Mouse (Mus musculus): ENCODE data around the gene Zfyve1.
"Not testable (repeated sequence)": the region's sequence is repeated elsewhere in the genome, so short reads cannot be mapped to it uniquely, and the experiment has no call there.

The Zfyve1 gene

GRCm38 (mm10) chr12:83597025-83597501 lies at the start of gene Zfyve1:
Gene Zfyve1, minus strand, starts transcription at chr12:83597222.
- DNase-seq: peak; percentile 97

- no peak for DNase-seq
Measured at GRCm38 (mm10) chr12:83643116-83643515, 46.1 kb upstream of the Zfyve1 start.

DNA sequence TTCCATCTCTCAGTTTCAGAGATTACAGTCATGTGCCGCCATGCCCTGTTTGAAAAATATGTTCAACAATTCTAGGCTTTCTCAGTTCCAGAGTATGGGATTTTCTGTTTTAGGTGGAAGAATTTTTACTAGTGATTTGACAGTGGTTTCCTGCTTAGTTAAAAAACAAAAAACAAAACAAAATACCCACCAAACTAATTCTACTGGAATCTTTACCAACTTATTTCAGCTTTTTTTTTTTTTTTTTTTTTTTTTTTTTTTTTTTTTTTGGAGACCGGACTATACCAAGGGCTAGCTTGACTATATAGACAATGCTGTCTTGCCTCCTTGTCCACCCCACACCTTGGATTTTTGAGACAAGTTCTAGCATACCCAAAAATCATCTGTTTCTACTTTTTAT lies 44.2 kb upstream of the Zfyve1 start:
- DNase-seq: no peak

DNA sequence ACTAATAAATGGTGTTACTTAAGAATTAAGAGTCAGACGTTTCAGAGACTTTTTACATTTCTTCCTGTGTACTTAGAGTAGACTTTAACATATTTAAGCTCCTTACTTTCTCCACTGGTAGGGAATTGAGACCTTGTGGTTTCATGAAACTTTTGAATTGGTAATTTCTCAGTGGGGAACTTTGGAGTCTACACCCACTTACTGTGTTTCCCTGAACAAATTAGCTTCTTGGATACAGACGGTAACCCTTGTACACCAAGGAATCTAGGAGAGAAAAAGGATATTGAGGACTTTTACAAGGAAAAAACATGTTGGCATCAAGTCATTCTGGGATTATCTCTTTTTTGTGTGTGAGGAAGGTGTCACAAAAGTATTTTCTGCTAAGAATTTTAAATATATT lies 36.8 kb upstream of the Zfyve1 start:
- DNase-seq: no peak

- peak; percentile 38 for DNase-seq
Measured at GRCm38 (mm10) chr12:83632680-83633025, 35.6 kb upstream of the Zfyve1 start.

GRCm38 (mm10) chr12:83631743-83632679 lies 35.0 kb upstream of the Zfyve1 start:
- peak; percentile 98 for DNase-seq

- not testable (repeated sequence) for DNase-seq
Measured at GRCm38 (mm10) chr12:83630936-83631335, 33.9 kb upstream of the Zfyve1 start, which contains the start of gene Rbm25. Gene Rbm25, plus strand, starts transcription at chr12:83631236.

- DNase-seq: no peak
Measured at GRCm38 (mm10) chr12:83624321-83624720, 27.3 kb upstream of the Zfyve1 start.

GRCm38 (mm10) chr12:83622031-83622755 lies 25.2 kb upstream of the Zfyve1 start:
- DNase-seq: no peak

DNA sequence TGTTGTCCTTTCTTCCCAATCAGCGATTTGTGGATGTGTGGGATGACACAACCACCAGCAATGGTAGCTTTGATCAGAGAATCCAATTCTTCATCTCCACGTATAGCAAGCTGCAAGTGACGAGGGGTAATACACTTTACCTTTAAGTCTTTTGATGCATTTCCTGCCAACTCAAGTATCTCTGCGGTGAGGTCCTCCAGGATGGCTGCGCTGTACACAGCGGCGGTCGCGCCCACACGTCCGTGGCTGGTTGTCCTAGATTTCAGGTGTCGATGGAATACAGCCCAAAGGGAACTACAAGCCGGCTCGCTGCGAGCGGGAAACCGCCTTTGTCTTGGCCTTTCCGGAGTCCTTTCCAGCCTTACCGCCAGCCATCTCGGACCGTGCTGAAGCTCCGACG lies 23.7 kb upstream of the Zfyve1 start:
- DNase-seq: not testable (repeated sequence)

- no peak for DNase-seq
Measured at GRCm38 (mm10) chr12:83618981-83619380, 22.0 kb upstream of the Zfyve1 start.

DNA sequence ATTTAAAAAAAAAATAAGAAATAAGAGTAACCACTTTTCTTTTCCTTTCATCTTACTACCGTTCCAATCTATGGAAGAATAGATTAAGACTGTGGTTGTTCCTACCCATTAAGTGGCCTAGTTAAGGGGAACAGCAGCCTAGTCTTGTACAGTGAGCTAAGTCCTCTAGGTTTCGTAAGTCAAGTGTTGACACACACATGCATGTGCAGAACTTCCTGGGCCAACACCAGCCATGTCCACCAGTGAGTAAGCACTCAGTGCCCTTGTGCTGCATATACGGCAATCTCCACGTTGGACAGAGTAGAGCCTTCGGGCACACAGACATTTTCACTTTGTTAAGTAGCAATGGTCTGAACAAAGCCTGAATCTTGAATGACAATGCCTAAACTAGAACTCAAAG lies 20.2 kb upstream of the Zfyve1 start:
- no peak for DNase-seq

GRCm38 (mm10) chr12:83606411-83606810 lies 9.4 kb upstream of the Zfyve1 start:
- not testable (repeated sequence) for DNase-seq

DNA sequence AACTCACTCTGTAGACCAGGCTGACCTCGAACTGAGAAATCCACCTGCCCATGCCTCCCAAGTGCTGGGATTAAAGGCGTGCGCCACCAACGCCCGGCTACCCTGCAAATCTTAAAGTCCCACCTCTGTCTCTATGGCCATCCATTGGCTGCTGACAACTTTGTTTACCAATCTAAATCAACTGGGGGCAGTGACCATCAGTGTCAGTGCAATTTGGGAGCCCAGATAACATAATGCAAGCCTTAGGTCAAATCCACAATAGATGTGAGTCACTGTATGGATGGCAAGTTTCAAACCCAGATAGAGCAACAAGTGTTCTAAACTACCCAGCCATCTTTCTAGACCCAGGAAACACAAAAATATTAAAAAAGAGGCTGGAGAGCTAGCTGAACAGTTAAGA lies 5.3 kb upstream of the Zfyve1 start:
- no peak for DNase-seq

- no peak for DNase-seq
Measured at GRCm38 (mm10) chr12:83597881-83598280, 859 bp upstream of the Zfyve1 start.

GRCm38 (mm10) chr12:83596191-83596954 lies 649 bp downstream of the Zfyve1 start:
- DNase-seq: no peak

- DNase-seq: peak; percentile 19
Measured at GRCm38 (mm10) chr12:83594454-83595040, 2.5 kb downstream of the Zfyve1 start.

DNA sequence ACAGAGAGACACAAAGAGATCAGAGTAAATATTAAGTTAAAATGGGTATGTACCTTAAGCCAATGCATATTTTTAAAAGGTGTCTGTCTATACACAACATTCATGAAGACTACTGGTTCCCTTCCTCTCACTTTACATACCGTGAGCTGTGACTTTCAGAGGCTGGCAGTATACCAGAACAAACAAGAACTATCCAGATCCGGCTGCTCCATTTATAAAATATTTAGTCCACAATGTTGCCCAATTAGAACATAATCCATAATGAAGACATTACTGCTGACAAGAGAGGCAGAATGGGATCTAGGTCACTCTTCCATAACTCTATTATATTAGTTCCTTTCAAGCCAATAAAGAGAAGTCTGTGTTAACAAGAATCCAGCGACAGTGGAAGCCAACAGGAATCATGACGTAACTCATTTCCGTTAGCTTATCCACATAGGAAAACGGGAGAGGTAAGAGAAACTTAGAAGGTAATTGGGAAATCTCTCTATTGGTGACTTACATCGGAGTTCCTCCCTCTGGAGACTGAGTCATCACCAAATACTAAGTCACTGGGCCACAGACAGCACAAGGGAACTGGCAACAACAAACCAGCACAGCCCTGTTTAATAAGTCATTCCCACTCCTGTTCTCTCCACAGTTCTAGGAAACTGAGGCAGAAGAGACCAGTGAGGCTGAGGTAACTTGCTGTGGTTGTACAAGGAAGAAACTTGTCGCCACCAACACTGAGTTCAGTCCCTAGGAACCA lies 5.1 kb downstream of the Zfyve1 start:
- DNase-seq: no peak

GRCm38 (mm10) chr12:83586628-83587027 lies 10.4 kb downstream of the Zfyve1 start:
- DNase-seq: no peak

DNA sequence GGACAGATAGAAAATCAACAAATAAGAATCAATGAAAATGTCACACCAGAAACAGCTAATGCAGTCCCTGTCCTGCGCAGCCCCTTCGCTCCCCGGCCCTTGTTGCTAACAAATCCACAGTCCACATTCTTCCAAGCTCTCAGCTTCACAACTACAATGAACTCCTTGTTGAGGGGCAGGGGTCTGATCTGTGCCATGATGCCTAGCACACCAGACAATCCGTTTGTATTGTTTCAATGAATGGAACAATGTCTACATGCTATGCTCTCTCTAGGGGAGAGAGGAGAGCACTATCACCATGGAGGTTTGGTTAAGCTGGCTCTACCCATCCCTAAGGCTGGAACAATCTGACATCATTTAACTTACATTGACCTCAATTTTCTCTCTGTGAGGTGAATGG lies 14.3 kb downstream of the Zfyve1 start:
- DNase-seq: no peak

GRCm38 (mm10) chr12:83582106-83582505 lies 14.9 kb downstream of the Zfyve1 start:
- no peak for DNase-seq

DNA sequence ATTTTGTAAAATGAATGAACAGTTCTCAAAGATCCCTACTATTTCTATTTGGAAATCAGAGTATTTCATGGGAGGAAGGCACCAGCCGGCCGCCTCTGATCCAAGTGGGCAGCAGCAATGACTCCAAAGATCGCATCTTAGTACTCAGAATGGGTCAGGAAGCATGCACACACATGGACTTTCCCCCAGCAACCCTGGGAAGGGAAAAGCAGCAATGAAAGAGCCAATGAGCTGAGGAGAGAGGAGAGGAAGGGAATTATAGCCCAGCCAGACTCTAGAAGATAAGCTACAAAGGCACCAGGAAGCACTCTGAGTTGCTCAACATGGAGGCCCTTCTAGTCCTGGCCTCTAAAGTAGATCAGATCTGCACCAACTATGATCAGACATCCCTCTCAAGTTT lies 16.7 kb downstream of the Zfyve1 start:
- no peak for DNase-seq
